Mouse (Mus musculus) mouse embryonic stem cell (cell line): ENCODE results near the gene Psma7.

Experiments used
- in situ Hi-C, 2 experiments: fragments of 300-500 bp; cut with MboI; formaldehyde crosslinking; loops; 1 replicate in 1 of 2; 3 replicates in 1 of 2; pipeline ENCODE4 v1.14.3; 2019 to 2020; ENCODE audit warnings: low sequenced_read_pairs in 2 of 2, low pct_unique_long_range_greater_than_20kb in 1 of 2, mixed read lengths in 1 of 2; ENCODE audit not compliant: unreplicated experiment in 1 of 2

The Psma7 gene

DNA sequence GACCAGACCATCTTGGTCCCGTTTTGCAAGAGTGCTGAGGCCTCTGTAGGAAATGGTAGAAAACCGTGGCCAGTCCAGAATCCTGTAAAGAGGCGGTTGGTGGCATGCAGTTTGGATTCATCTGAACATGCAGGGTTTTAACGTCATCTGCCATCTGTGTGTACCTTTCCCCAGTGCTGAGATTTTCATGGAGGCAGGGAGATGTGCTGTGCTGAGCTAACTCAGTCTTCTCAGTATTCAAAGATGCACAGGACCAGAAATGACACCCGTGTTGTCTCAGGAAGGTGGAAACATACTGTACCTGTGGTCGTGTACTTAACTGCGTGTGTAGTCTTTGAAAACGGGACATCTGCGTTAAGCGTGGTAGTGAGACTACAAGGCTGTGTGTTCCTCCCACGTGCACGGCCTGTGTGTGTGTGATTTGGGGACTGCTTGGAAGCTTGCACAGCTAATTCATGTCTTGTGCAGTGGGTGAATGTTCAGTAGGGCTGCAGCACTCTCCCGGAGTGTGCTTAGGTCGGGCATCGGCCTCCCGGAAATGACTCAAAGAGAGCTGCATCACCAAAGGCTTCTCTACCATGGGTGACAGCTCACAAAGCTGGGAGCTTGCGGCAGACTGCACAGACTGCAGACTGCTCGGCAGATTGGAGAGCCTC lies 5.9 kb upstream of the Psma7 start:
- in situ Hi-C loops, result loop anchor here (5.0 to 10.0 kb wide), 2 partner anchors 123 to 126 kb away; no protein-coding TSS in a partner anchor

DNA sequence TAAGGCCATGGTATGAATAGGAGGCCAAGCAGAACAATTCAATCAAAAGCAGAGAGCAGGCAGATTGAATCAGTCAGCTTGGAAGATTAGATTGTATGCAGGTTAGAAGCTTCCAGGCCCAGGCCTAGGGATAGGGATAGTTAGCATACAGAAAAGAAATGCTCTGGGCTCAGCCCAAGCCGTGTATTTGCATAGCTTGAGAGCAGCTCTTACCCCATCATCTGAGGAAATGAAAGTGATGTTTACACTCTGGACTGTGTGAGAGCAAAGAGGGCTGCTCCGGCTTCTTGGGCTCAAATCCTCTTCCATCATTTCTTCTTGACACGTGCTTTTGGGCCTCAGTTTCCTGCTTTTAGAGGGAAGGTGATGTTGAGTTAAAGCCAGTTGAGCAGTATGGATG lies 5.3 kb upstream of the Psma7 start:
- in situ Hi-C loops, result loop anchor here (5.0 to 10.0 kb wide), 2 partner anchors 123 to 125 kb away; no protein-coding TSS in a partner anchor

GRCm38 (mm10) chr2:180045283-180045682 lies 3.0 kb upstream of the Psma7 start:
- in situ Hi-C loops, result loop anchor here (5.0 to 10.0 kb wide), 2 partner anchors 120 to 123 kb away; no protein-coding TSS in a partner anchor

- in situ Hi-C loops, result loop anchor here in 1 of 2 experiments (10.0 kb wide), 1 partner anchor 118 kb away; no protein-coding TSS in a partner anchor
These were observed 754 bp upstream of the Psma7 start for GRCm38 (mm10) chr2:180042858-180043515.

DNA sequence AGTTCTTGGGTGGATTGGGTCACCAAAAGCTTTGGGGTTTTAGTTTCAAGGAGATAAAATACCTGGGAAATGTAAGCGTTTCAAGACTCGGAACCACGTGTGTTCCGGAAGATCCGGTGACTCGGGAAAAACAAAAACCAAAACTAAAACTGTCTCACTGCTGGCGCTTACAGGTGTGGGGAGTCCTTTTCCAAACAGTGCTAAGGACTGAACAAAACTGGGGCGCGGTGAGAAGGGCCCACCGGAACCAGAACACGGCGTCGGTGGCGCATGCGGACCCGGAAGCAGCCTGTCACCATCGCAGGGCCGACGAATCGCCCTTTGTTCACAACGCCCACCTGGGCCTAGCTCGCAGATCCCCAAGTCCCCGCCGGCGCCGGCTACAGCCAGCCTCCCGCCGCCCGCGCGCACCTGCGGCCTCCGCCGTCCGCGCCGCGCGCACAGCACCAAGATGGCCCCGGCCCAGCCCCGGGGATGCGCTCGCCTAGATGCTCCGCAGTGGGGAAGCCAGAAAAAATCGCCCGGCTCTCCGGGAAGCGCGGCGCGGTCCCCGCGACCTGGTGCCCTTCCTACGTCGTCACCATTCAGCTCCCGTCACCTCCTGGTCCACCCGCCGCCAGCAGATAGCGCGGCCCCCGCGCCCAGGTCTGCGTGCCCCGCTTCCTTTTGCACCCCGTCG lies 517 bp downstream of the Psma7 start:
- in situ Hi-C loops, result loop anchor here in 1 of 2 experiments (10.0 kb wide), 1 partner anchor 117 kb away; no protein-coding TSS in a partner anchor

GRCm38 (mm10) chr2:180040406-180040805 lies 1.8 kb downstream of the Psma7 start:
- in situ Hi-C loops, result loop anchor here in 1 of 2 experiments (10.0 kb wide), 1 partner anchor 116 kb away; no protein-coding TSS in a partner anchor

- in situ Hi-C loops, result no loop called here
These were observed 7.5 kb downstream of the Psma7 start for GRCm38 (mm10) chr2:180034753-180035152.

- in situ Hi-C loops, result no loop called here
These were observed 8.3 kb downstream of the Psma7 start for GRCm38 (mm10) chr2:180033956-180034355.

DNA sequence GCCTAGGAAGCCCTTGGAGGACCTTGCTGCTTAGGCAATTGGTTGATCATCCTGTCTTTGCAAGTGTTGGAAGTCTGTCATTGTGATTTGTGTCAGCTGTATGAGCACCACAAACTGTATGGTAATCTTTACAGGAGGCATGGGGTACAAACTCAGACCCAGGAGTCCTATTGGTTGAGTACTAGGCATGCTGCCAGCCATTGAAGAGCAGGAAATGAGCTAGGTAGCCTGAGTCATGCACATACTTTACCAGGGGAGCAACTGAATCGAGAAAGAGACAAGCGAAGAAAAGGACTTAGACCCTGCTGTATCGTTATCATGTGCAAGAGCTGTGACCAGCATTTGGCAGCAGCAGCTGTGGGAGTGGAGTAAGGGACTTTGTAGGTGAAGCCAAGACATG lies 9.3 kb downstream of the Psma7 start:
- in situ Hi-C loops, result no loop called here

DNA sequence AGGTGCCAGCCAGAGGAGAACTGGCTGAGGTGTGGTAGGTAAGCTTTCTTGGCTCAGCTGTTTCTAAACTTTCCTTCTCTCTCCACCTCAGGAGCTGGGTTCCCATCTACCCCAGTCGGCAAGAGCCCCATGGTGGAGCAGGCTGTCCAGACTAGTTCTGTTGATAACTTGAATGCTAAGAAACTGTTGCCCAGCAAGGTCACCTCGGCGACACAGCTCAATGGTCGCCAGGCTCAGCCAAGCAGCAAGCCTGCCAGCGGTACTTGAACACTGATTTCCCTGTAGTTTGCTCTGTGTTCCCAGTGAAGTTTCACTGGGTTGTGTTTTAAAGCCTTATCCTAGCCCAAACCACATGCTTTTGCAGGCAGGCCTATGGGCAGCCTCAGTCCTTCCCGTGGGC lies 11.0 kb downstream of the Psma7 start:
- in situ Hi-C loops, result no loop called here

DNA sequence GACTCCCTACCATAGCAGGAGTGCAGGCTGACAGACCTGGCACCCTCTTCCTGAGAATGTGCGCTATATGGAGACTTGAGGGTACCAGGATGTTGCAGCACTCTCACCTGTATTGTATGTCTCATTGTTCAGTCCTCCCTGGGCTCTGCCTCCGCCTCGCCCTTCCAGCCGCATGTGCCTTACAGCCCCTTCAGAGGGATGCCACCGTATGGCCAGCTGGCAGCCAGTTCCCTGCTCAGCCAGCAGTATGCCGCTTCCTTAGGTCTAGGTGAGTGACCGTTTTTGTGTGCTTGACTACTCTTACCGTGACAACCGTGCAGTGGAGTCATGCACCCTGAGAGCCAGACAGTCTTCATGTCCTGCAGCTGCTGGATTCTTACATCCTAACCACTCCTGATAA lies 14.5 kb downstream of the Psma7 start:
- in situ Hi-C loops, result no loop called here

DNA sequence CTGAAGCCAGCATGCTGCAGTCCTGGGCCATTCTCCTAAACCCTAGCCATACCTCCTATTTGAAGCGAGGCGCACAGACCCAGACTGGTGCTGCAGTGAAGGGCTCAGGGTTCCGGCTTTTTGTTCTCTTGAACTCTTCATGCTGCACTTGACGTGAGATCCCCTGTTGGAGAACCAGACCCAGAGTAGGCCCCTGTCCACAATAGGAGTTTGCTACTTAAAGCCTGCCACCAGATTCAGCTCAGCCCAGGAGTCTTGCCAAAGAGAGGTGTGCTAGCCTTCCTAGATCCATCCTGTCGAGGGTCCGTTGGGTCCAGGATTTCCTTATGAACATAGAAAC lies 16.4 kb downstream of the Psma7 start:
- in situ Hi-C loops, result no loop called here

GRCm38 (mm10) chr2:180025135-180025860 lies 16.9 kb downstream of the Psma7 start:
- in situ Hi-C loops, result no loop called here

GRCm38 (mm10) chr2:180024401-180025098 lies 17.7 kb downstream of the Psma7 start, which contains the start of gene Lsm14b:
Gene Lsm14b (plus strand): TSS chr2:180024987.
- in situ Hi-C loops, result no loop called here

DNA sequence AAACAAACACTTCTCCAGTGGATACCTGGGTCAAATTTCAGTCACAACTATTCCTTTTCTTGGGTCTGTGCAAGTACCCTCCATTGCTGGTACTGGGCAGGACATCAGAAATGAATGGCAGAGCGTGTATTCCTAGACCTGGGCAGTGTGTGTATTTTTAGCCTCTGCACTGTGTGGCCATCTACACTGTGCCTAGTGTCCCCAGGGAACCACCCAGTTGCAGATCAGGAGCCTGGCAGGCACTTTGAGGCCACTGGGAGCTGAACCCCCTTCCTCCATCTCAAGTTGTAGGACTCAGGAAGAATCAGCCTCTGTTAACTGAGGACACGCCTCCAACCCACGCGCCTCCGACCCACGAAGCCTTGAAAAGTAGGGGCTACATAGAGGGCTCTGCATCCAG lies 19.5 kb downstream of the Psma7 start:
- in situ Hi-C loops, result no loop called here

DNA sequence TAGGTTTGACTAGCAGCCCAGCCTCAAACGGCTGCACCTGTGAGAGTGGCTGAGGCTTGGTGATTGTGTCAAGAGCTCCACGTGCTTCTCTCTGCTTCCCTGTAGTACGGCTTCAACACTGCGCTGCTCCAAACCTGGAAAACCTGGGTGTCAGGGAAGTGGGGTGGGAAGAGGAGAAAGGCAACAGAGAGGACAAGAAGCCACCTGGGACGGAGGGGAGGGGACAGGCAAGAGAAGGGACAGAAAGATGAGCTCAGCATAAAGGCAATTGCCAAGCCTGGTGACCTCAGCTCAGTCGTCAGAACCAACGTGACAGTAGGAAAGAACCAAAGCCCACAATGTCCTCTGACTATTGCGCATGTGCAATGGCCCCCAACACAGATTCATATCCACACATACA lies 21.3 kb downstream of the Psma7 start:
- in situ Hi-C loops, result no loop called here

DNA sequence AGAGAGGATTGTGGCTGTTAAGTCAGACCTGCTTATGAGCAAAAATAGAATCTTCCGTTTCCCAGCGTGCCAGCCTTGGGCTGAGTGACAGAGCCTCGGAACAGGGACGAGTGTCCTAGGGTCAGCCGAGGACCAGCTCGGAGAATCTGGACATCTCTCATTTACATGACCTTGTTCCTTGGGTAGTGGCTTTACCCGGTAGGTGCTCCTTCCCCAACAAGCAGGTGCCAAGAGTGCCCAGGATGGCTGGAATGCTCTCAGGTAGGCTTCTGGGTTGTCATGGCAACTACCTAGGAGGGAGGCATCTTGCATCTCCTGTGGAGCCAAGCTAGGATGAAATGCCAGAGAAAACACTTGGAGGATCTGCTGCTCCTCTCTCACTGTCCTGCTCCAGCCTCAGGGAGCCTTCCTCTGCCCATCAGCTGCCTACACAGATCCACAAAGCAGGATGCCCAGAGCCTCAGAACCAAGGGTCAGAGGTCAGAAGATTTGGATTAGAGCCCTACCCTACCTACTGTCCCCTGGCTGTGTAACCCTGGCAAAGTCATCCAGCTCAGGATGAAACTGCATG lies 22.1 kb downstream of the Psma7 start:
- in situ Hi-C loops, result no loop called here

DNA sequence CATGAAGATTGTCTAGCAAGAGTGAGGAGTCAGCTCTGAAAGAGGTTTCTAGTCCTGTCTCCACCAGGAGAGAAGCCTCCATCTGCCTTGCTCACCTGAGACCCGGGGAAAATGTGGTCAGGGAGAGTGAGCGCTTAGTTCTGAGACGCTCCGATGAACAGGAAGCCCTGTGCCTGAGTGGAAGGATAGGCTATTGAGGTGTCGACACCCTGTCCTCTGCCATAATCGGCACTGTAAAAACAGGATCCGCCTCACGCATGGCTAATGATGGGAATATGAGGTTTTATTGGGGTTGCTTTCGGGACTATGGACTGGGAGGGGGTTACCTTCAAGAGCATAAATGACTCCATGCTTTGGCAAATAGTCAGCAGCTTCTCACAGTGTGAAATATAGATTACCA lies 23.7 kb downstream of the Psma7 start:
- in situ Hi-C loops, result no loop called here
